Mouse (Mus musculus): Measurements from ENCODE around the gene Figla. TPM values are rescaled to one million over a fixed set of nuclear protein-coding genes. Genes with fewer than 3 reads are reported as not detected.
"Not testable (repeated sequence)": the region's sequence is repeated elsewhere in the genome, so short reads cannot be mapped to it uniquely, and the experiment has no call there.

Figla gene
- polyA plus RNA-seq (2016; fragmentation: Nextera tagmentation; extraction: Ambion mirVana): not detected in 2 replicates

GRCm38 (mm10) chr6:86015871-86016270 lies at the start of gene Figla:
TSS of gene Figla (plus strand) at chr6:86016171.
- Histone ChIP-seq H3K27me3 (ENCODE audit: insufficient read depth, poor library complexity, severe bottlenecking) (peaks cover 3% of the 10 kb centered on the region; the same call in 1 of the 2 replicates), H3K9me3 (no peaks in the 10 kb centered on the region), H3K27ac (0 out of 2 replicates have a peak within 1 kb of the TSS, but pooled peaks have one; percentile 5), H3K4me1 (0 out of 2 replicates have a peak, but pooled peaks cover 14% of the 10 kb centered on the region), H3K36me3 (no peaks in the 10 kb centered on the region), H3K4me3 (no peak within 1 kb of the TSS)
- no peak for DNase-seq (ENCODE audit: low spot score)
- WGBS: 77% methylated on average over 9 of the region's 9 CpGs

GRCm38 (mm10) chr6:85966686-85967085 lies 49.3 kb upstream of the Figla start:
- Histone ChIP-seq H3K36me3 (no peaks in the 10 kb centered on the region), H3K4me1 (no peaks in the 10 kb centered on the region), H3K4me3 (no peak overlapping the region), H3K27ac (no peak overlapping the region), H3K9me3 (no peaks in the 10 kb centered on the region), H3K27me3 (ENCODE audit: insufficient read depth, poor library complexity, severe bottlenecking) (no peaks in the 10 kb centered on the region)
- DNase-seq (ENCODE audit: low spot score): no peak
- 76% methylated on average over 4 of the region's 4 CpGs for whole genome bisulfite sequencing

GRCm38 (mm10) chr6:85969889-85970288 lies 46.1 kb upstream of the Figla start:
- H3K4me1 ChIP-seq: no peaks in the 10 kb centered on the region
- no peak for DNase-seq (ENCODE audit: low spot score)
- no peaks in the 10 kb centered on the region for H3K9me3 ChIP-seq
- WGBS: 53% methylated on average over 2 of the region's 2 CpGs
- no peaks in the 10 kb centered on the region for H3K36me3 ChIP-seq
- H3K27ac ChIP-seq: no peak overlapping the region
- H3K27me3 ChIP-seq (ENCODE audit: insufficient read depth, poor library complexity, severe bottlenecking): no peaks in the 10 kb centered on the region; the same call in 1 of the 2 replicates
- H3K4me3 ChIP-seq: no peak overlapping the region

GRCm38 (mm10) chr6:85972699-85973098 lies 43.3 kb upstream of the Figla start:
- no peak for DNase-seq (ENCODE audit: low spot score)
- 66% methylated on average over 3 of the region's 3 CpGs for WGBS
- Histone ChIP-seq H3K27me3 (ENCODE audit: insufficient read depth, poor library complexity, severe bottlenecking) (no peaks in the 10 kb centered on the region; the same call in 1 of the 2 replicates), H3K4me3 (no peak overlapping the region), H3K4me1 (no peaks in the 10 kb centered on the region), H3K9me3 (no peaks in the 10 kb centered on the region), H3K27ac (no peak overlapping the region), H3K36me3 (no peaks in the 10 kb centered on the region)

GRCm38 (mm10) chr6:85973336-85973735 lies 42.6 kb upstream of the Figla start:
- DNase-seq (ENCODE audit: low spot score): no peak
- Histone ChIP-seq H3K4me1 (no peaks in the 10 kb centered on the region), H3K4me3 (no peak overlapping the region), H3K27me3 (ENCODE audit: insufficient read depth, poor library complexity, severe bottlenecking) (no peaks in the 10 kb centered on the region; the same call in 1 of the 2 replicates), H3K36me3 (no peaks in the 10 kb centered on the region), H3K9me3 (no peaks in the 10 kb centered on the region), H3K27ac (no peak overlapping the region)
- WGBS: 66% methylated on average over 3 of the region's 3 CpGs

- H3K4me1 ChIP-seq: no peaks in the 10 kb centered on the region
- H3K27ac ChIP-seq: no peak overlapping the region
- WGBS: 42% methylated on average over 10 of the region's 10 CpGs
- H3K9me3 ChIP-seq: no peaks in the 10 kb centered on the region
- no peaks in the 10 kb centered on the region; the same call in 1 of the 2 replicates for H3K27me3 ChIP-seq (ENCODE audit: insufficient read depth, poor library complexity, severe bottlenecking)
- no peaks in the 10 kb centered on the region for H3K36me3 ChIP-seq
- DNase-seq (ENCODE audit: low spot score): no peak
- no peak overlapping the region for H3K4me3 ChIP-seq
Measured at GRCm38 (mm10) chr6:85974941-85975617, 40.9 kb upstream of the Figla start.

- H3K36me3 ChIP-seq: no peaks in the 10 kb centered on the region
- 62% methylated on average over 1 of the region's 1 CpGs for WGBS
Measured at GRCm38 (mm10) chr6:85975761-85976160, 40.2 kb upstream of the Figla start.

GRCm38 (mm10) chr6:85976242-85976641 lies 39.7 kb upstream of the Figla start:
- H3K4me1 ChIP-seq: no peaks in the 10 kb centered on the region
- H3K36me3 ChIP-seq: no peaks in the 10 kb centered on the region
- no peaks in the 10 kb centered on the region; the same call in 1 of the 2 replicates for H3K27me3 ChIP-seq (ENCODE audit: insufficient read depth, poor library complexity, severe bottlenecking)
- DNase-seq (ENCODE audit: low spot score): no peak
- no peak overlapping the region for H3K4me3 ChIP-seq
- H3K9me3 ChIP-seq: no peaks in the 10 kb centered on the region
- WGBS: 89% methylated on average over 5 of the region's 5 CpGs
- H3K27ac ChIP-seq: no peak overlapping the region

More at GRCm38 (mm10) chr6:85975761-85976160, 40.2 kb upstream of the Figla start:
- no peak overlapping the region for H3K27ac ChIP-seq
- no peaks in the 10 kb centered on the region for H3K4me1 ChIP-seq
- no peaks in the 10 kb centered on the region for H3K9me3 ChIP-seq
- no peaks in the 10 kb centered on the region; the same call in 1 of the 2 replicates for H3K27me3 ChIP-seq (ENCODE audit: insufficient read depth, poor library complexity, severe bottlenecking)
- no peak for DNase-seq (ENCODE audit: low spot score)
- no peak overlapping the region for H3K4me3 ChIP-seq

- not testable (repeated sequence) for H3K27me3 ChIP-seq (ENCODE audit: insufficient read depth, poor library complexity, severe bottlenecking); H3K4me3 ChIP-seq; H3K27ac ChIP-seq; DNase-seq (ENCODE audit: low spot score); H3K4me1 ChIP-seq; H3K9me3 ChIP-seq; H3K36me3 ChIP-seq
- 65% methylated on average over 4 of the region's 4 CpGs for WGBS
Measured at GRCm38 (mm10) chr6:85978736-85979135, 37.2 kb upstream of the Figla start.

GRCm38 (mm10) chr6:85984351-85984750 lies 31.6 kb upstream of the Figla start:
- H3K4me1 ChIP-seq: no peaks in the 10 kb centered on the region
- H3K36me3 ChIP-seq: no peaks in the 10 kb centered on the region
- DNase-seq (ENCODE audit: low spot score): no peak
- H3K4me3 ChIP-seq: no peak overlapping the region
- H3K9me3 ChIP-seq: no peaks in the 10 kb centered on the region
- H3K27ac ChIP-seq: no peak overlapping the region
- 80% methylated on average over 8 of the region's 8 CpGs for WGBS
- H3K27me3 ChIP-seq (ENCODE audit: insufficient read depth, poor library complexity, severe bottlenecking): no peaks in the 10 kb centered on the region

- not testable (repeated sequence) for H3K9me3 ChIP-seq; H3K4me3 ChIP-seq; H3K27me3 ChIP-seq (ENCODE audit: insufficient read depth, poor library complexity, severe bottlenecking); H3K36me3 ChIP-seq; H3K27ac ChIP-seq; DNase-seq (ENCODE audit: low spot score); H3K4me1 ChIP-seq
- WGBS: 70% methylated on average over 5 of the region's 5 CpGs
Measured at GRCm38 (mm10) chr6:85989570-85989969, 26.4 kb upstream of the Figla start.

GRCm38 (mm10) chr6:85990774-85991173 lies 25.2 kb upstream of the Figla start:
- DNase-seq (ENCODE audit: low spot score); H3K27ac ChIP-seq; H3K9me3 ChIP-seq; H3K4me3 ChIP-seq; H3K27me3 ChIP-seq (ENCODE audit: insufficient read depth, poor library complexity, severe bottlenecking); H3K36me3 ChIP-seq; H3K4me1 ChIP-seq: not testable (repeated sequence)
- 76% methylated on average over 5 of the region's 5 CpGs for WGBS

GRCm38 (mm10) chr6:86003405-86003925 lies 12.5 kb upstream of the Figla start:
- 70% methylated on average over 18 of the region's 18 CpGs for WGBS
- Histone ChIP-seq H3K9me3 (no peaks in the 10 kb centered on the region), H3K27ac (no peak overlapping the region), H3K4me1 (no peaks in the 10 kb centered on the region), H3K36me3 (no peaks in the 10 kb centered on the region), H3K27me3 (ENCODE audit: insufficient read depth, poor library complexity, severe bottlenecking) (no peaks in the 10 kb centered on the region), H3K4me3 (no peak overlapping the region)
- DNase-seq (ENCODE audit: low spot score): no peak

Measured in heart, embryonic 10.5 days (tissue).